7 mouse cellular contexts compared by ENCODE assay signal in genomic region chr16:31274084-31274483, GRCm38 (mm10). TPM values are rescaled to one million over a fixed set of nuclear protein-coding genes. Genes with fewer than 3 reads are reported as not detected.
A peak's percentile ranks its signal among the peaks of the same experiment; 100 is the strongest.
DNase-seq lines count a peak whose midpoint lies in the region; ATAC-seq lines count a peak whose summit lies in the region.

No protein-coding gene starts in this region.

- H3K9ac ChIP-seq in lung, embryonic 15.5 days = peak overlapping the region; percentile 99
- peak overlapping the region; percentile 94 for H3K9ac ChIP-seq in embryonic facial prominence, embryonic 11.5 days (replicated peaks; ENCODE audit: low read length)
- peak overlapping the region; percentile 80 for H3K9ac ChIP-seq in stomach, embryonic 14.5 days (replicated peaks; ENCODE audit: low read depth, low read length)

- no peak for DNase-seq in lung, postnatal 4 days
- DNase-seq in embryonic facial prominence, embryonic 11.5 days (ENCODE audit: low spot score) = peak; percentile 9
- no peak for DNase-seq in limb, embryonic 10.5 days (ENCODE audit: low spot score)
- DNase-seq in spleen, postnatal 14 days (ENCODE audit: low spot score in 2 of 2) = no peak
- no peak for DNase-seq in adrenal gland, postnatal 36 days

- WGBS in lung, embryonic 15.5 days = under 1% methylated on average over 6 of the region's 6 CpGs
- 8% methylated on average over 6 of the region's 6 CpGs for WGBS in embryonic facial prominence, embryonic 11.5 days
- 14% methylated on average over 6 of the region's 6 CpGs for WGBS in limb, embryonic 10.5 days
- under 1% methylated on average over 6 of the region's 6 CpGs for WGBS in stomach, embryonic 14.5 days

- H3K4me3 ChIP-seq in lung, embryonic 15.5 days = peak overlapping the region; percentile 90
- peak overlapping the region; percentile 91 for H3K4me3 ChIP-seq in embryonic facial prominence, embryonic 11.5 days (ENCODE audit: low read depth, low read length)
- H3K4me3 ChIP-seq in limb, embryonic 10.5 days = peak overlapping the region; percentile 84
- H3K4me3 ChIP-seq in stomach, embryonic 14.5 days (ENCODE audit: low read depth, low read length) = peak overlapping the region; percentile 93

- H3K27ac ChIP-seq in lung, embryonic 15.5 days = peak overlapping the region; percentile 95
- no peak overlapping the region for H3K27ac ChIP-seq in embryonic facial prominence, embryonic 11.5 days (replicated peaks; ENCODE audit: low read depth, low read length)
- peak overlapping the region; percentile 97 for H3K27ac ChIP-seq in limb, embryonic 10.5 days
- no peak overlapping the region for H3K27ac ChIP-seq in stomach, embryonic 14.5 days (ENCODE audit: low read length)

- no peaks in the 10 kb centered on the region for H3K9me3 ChIP-seq in lung, embryonic 15.5 days
- no peaks in the 10 kb centered on the region for H3K9me3 ChIP-seq in embryonic facial prominence, embryonic 11.5 days (replicated peaks; ENCODE audit: control insufficient read depth, low read length)
- no peaks in the 10 kb centered on the region for H3K9me3 ChIP-seq in limb, embryonic 10.5 days (replicated peaks)
- H3K9me3 ChIP-seq in stomach, embryonic 14.5 days (ENCODE audit: control insufficient read depth, low read depth, low read length) = no peaks in the 10 kb centered on the region

- H3K4me2 ChIP-seq in lung, embryonic 15.5 days = peak overlapping the region; percentile 61
- H3K4me2 ChIP-seq in embryonic facial prominence, embryonic 11.5 days (ENCODE audit: low read depth, low read length) = peak overlapping the region; percentile 32
- peak overlapping the region; percentile 45 for H3K4me2 ChIP-seq in stomach, embryonic 14.5 days (replicated peaks; ENCODE audit: low read depth, low read length)

- ATAC-seq in lung, embryonic 15.5 days (ENCODE audit: borderline replicate concordance, extremely low read depth, low FRiP score, low TSS enrichment) = no peak
- no peak for ATAC-seq in embryonic facial prominence, embryonic 11.5 days (replicated peaks; ENCODE audit: insufficient number of reproducible peaks, low FRiP score, low TSS enrichment, low read depth)
- ATAC-seq in stomach, embryonic 14.5 days (ENCODE audit: insufficient number of reproducible peaks, insufficient read depth, low FRiP score, low read depth) = no peak

- H3K36me3 ChIP-seq in lung, embryonic 15.5 days = no peaks in the 10 kb centered on the region
- no peaks in the 10 kb centered on the region for H3K36me3 ChIP-seq in embryonic facial prominence, embryonic 11.5 days (replicated peaks; ENCODE audit: control insufficient read depth, insufficient read depth, low read depth, low read length)
- peaks cover 29% of the 10 kb centered on the region for H3K36me3 ChIP-seq in limb, embryonic 10.5 days
- no peaks in the 10 kb centered on the region for H3K36me3 ChIP-seq in stomach, embryonic 14.5 days (ENCODE audit: control insufficient read depth, insufficient read depth, low read length)

- H3K4me1 ChIP-seq in lung, embryonic 15.5 days = peaks cover 45% of the 10 kb centered on the region
- H3K4me1 ChIP-seq in embryonic facial prominence, embryonic 11.5 days (ENCODE audit: control insufficient read depth, insufficient read depth, low read length) = no peaks in the 10 kb centered on the region
- H3K4me1 ChIP-seq in limb, embryonic 10.5 days = peaks cover 27% of the 10 kb centered on the region
- peaks cover 17% of the 10 kb centered on the region for H3K4me1 ChIP-seq in stomach, embryonic 14.5 days (ENCODE audit: control insufficient read depth, insufficient read depth, low read length)

- H3K27me3 ChIP-seq in lung, embryonic 15.5 days = no peaks in the 10 kb centered on the region
- H3K27me3 ChIP-seq in embryonic facial prominence, embryonic 11.5 days (ENCODE audit: control insufficient read depth, insufficient read depth, low read length) = no peaks in the 10 kb centered on the region
- H3K27me3 ChIP-seq in limb, embryonic 10.5 days (ENCODE audit: low read depth, poor library complexity, severe bottlenecking) = no peaks in the 10 kb centered on the region
- no peaks in the 10 kb centered on the region for H3K27me3 ChIP-seq in stomach, embryonic 14.5 days (ENCODE audit: control insufficient read depth, insufficient read depth, low read length)

RNA-seq across cellular contexts. Expression of gene Ppp1r2, which starts 1.0 kb away (rescaled TPM):
- 107 TPM in 2 replicates for polyA plus RNA-seq in lung, embryonic 15.5 days (2015; fragmentation: Nextera tagmentation; extraction: Ambion mirVana)
- polyA plus RNA-seq in embryonic facial prominence, embryonic 11.5 days (2014; fragmentation: Nextera tagmentation; extraction: Ambion mirVana) = 89.5 and 98.4 TPM in 2 replicates
- 84.6 and 89.8 TPM in 2 replicates for polyA plus RNA-seq in limb, embryonic 10.5 days (2016; fragmentation: Nextera tagmentation; extraction: Ambion mirVana)
- 86.0 and 90.8 TPM in 2 replicates for polyA plus RNA-seq in stomach, embryonic 14.5 days (2014; fragmentation: Nextera tagmentation; extraction: Ambion mirVana)
- 10 to 100 TPM; 76.2 to 76.3 TPM for total RNA-seq in adrenal gland, postnatal 36 days (2021)

RNA-seq across cellular contexts. Expression of gene Apod, which starts 40.5 kb away (rescaled TPM):
- polyA plus RNA-seq in lung, embryonic 15.5 days (2015; fragmentation: Nextera tagmentation; extraction: Ambion mirVana) = 0.60 and 1.3 TPM in 2 replicates
- 13.2 and 13.5 TPM in 2 replicates for polyA plus RNA-seq in embryonic facial prominence, embryonic 11.5 days (2014; fragmentation: Nextera tagmentation; extraction: Ambion mirVana)
- 5.9 and 6.5 TPM in 2 replicates for polyA plus RNA-seq in limb, embryonic 10.5 days (2016; fragmentation: Nextera tagmentation; extraction: Ambion mirVana)
- 1.2 and 1.4 TPM in 2 replicates for polyA plus RNA-seq in stomach, embryonic 14.5 days (2014; fragmentation: Nextera tagmentation; extraction: Ambion mirVana)
- 1 to 10 TPM; 4.7 to 4.9 TPM for total RNA-seq in adrenal gland, postnatal 36 days (2021)

Comparison
In these comparisons a context has a peak if more than half of its experiments do, and no peak if none do; other contexts are left out.
1. H3K27ac ChIP-seq: peak in lung, embryonic 15.5 days (single experiment) and limb, embryonic 10.5 days (single experiment); none in embryonic facial prominence, embryonic 11.5 days (single experiment) and stomach, embryonic 14.5 days (single experiment).
2. Peak in every context shown above with its lines, with median percentiles within 50 percentile points of each other: H3K4me2 ChIP-seq, H3K4me3 ChIP-seq and H3K9ac ChIP-seq.